Mouse (Mus musculus) bone marrow, adult 2 months (tissue): ENCODE results near the gene Cadps. TPM values are rescaled to one million over a fixed set of nuclear protein-coding genes. Genes with fewer than 3 reads are reported as not detected.

Experiments
- H3K27ac ChIP-seq: fragments of 200-500 bp; 2 replicates; pipeline ENCODE4 v1.5.1; 2012; ENCODE audit warnings: low read depth, mild to moderate bottlenecking, control low read depth, inconsistent platforms, low read length; ENCODE audit not compliant: control insufficient read depth, poor library complexity, insufficient read depth
- H3K4me1 ChIP-seq: fragments of 200-500 bp; 2 replicates; pipeline ENCODE4 v1.6.1; 2011; ENCODE audit warnings: low read length; ENCODE audit not compliant: control insufficient read depth, insufficient read depth
- H3K4me3 ChIP-seq: fragments of 200-500 bp; replicated peaks from 2 replicates; pipeline ENCODE3; 2011; ENCODE audit warnings: mild to moderate bottlenecking, low read depth, low read length, control low read depth; ENCODE audit not compliant: control insufficient read depth
- CTCF ChIP-seq: fragments of 200-500 bp; IDR thresholded peaks from 2 replicates; pipeline ENCODE4 v1.5.1; 2011; ENCODE audit warnings: low read length, control low read depth; ENCODE audit not compliant: control insufficient read depth, insufficient read depth
- POLR2A ChIP-seq: fragments of 200-500 bp; IDR thresholded peaks from 2 replicates; pipeline ENCODE4 v1.6.1; 2011; ENCODE audit warnings: low read depth, mild to moderate bottlenecking, control low read depth, low read length, borderline replicate concordance; ENCODE audit not compliant: control insufficient read depth
- WGBS: fragments of 180-500 bp; shearing (Covaris S2); methylation state at CpG from one replicate; pipeline ENCODE4 v1.1.7; 2018; 5-methylcytosine and 5-hydroxymethylcytosine counted together
- polyA plus RNA-seq: library from polyadenylated mRNA; stranded (reverse); fragments of >200 nt; gene quantifications from 2 replicates; pipeline ENCODE4 v1.2.4, GENCODE M21; 2011; ENCODE audit warnings: low replicate concordance; ENCODE audit not compliant: missing spikeins, insufficient read depth, insufficient read length

The Cadps gene
- polyA plus RNA-seq, 1 experiment = not detected

GRCm38 (mm10) chr14:12539071-12539470 is 283.8 kb downstream of the Cadps start:
- Histone ChIP-seq H3K4me1 (no peaks in the 10 kb centered on the region), H3K4me3 (no peak overlapping the region), H3K27ac (no peak overlapping the region)
- 76% methylated on average over 5 of the region's 5 CpGs for WGBS
- TF ChIP-seq CTCF (no peak), POLR2A (no peak)

- 3% methylated on average over 1 of the region's 1 CpGs for WGBS
- H3K27ac ChIP-seq = no peak overlapping the region
- H3K4me1 ChIP-seq = no peaks in the 10 kb centered on the region
- TF ChIP-seq CTCF (no peak), POLR2A (no peak)
- H3K4me3 ChIP-seq = no peak overlapping the region
Observed at GRCm38 (mm10) chr14:12531101-12531500, 291.8 kb downstream of the Cadps start.

- Histone ChIP-seq H3K4me1 (no peaks in the 10 kb centered on the region), H3K27ac (no peak overlapping the region), H3K4me3 (no peak overlapping the region)
- TF ChIP-seq POLR2A = no peak
- TF ChIP-seq CTCF = no peak
- 47% methylated on average over 3 of the region's 3 CpGs for WGBS
Observed at GRCm38 (mm10) chr14:12530554-12530953, 292.3 kb downstream of the Cadps start.

GRCm38 (mm10) chr14:12529961-12530542 is 292.8 kb downstream of the Cadps start:
- Histone ChIP-seq H3K4me1 (no peaks in the 10 kb centered on the region), H3K4me3 (no peak overlapping the region), H3K27ac (no peak overlapping the region)
- TF ChIP-seq POLR2A (no peak), CTCF (no peak)
- 4% methylated on average over 11 of the region's 11 CpGs for WGBS

- Histone ChIP-seq H3K4me3 (no peak overlapping the region), H3K27ac (no peak overlapping the region), H3K4me1 (no peaks in the 10 kb centered on the region)
- TF ChIP-seq POLR2A (no peak), CTCF (no peak)
- 72% methylated on average over 5 of the region's 5 CpGs for WGBS
Observed at GRCm38 (mm10) chr14:12527296-12527695, 295.6 kb downstream of the Cadps start.

GRCm38 (mm10) chr14:12507018-12507417 is 315.9 kb downstream of the Cadps start:
- H3K4me3 ChIP-seq = no peak overlapping the region
- H3K4me1 ChIP-seq = no peaks in the 10 kb centered on the region
- TF ChIP-seq CTCF (no peak), POLR2A (no peak)
- no peak overlapping the region for H3K27ac ChIP-seq
- WGBS = 81% methylated on average over 7 of the region's 7 CpGs

GRCm38 (mm10) chr14:12504191-12504947 is 318.5 kb downstream of the Cadps start:
- TF ChIP-seq POLR2A = no peak
- no peak for TF ChIP-seq CTCF
- 70% methylated on average over 12 of the region's 12 CpGs for WGBS
- Histone ChIP-seq H3K4me1 (no peaks in the 10 kb centered on the region), H3K27ac (no peak overlapping the region), H3K4me3 (no peak overlapping the region)

GRCm38 (mm10) chr14:12462206-12462605 is 360.7 kb downstream of the Cadps start:
- TF ChIP-seq CTCF = no peak
- no peak for TF ChIP-seq POLR2A
- 71% methylated on average over 4 of the region's 4 CpGs for WGBS
- H3K4me3 ChIP-seq = no peak overlapping the region
- no peak overlapping the region for H3K27ac ChIP-seq
- H3K4me1 ChIP-seq = no peaks in the 10 kb centered on the region

- TF ChIP-seq POLR2A = no peak
- no peak for TF ChIP-seq CTCF
- no peak overlapping the region for H3K4me3 ChIP-seq
- H3K27ac ChIP-seq = no peak overlapping the region
- 40% methylated on average over 7 of the region's 7 CpGs for WGBS
- H3K4me1 ChIP-seq = no peaks in the 10 kb centered on the region
Observed at GRCm38 (mm10) chr14:12459700-12460099, 363.2 kb downstream of the Cadps start.
